Mouse (Mus musculus) megakaryocyte-erythroid progenitor cell, adult 5 weeks (primary cell): ENCODE measurements around the gene Apobec2. TPM values are rescaled to one million over a fixed set of nuclear protein-coding genes. Genes with fewer than 3 reads are reported as not detected.

ENCODE experiments used
- polyA plus RNA-seq: library from polyadenylated mRNA; stranded (reverse); fragments of >175 nt; gene quantifications from 2 replicates; pipeline ENCODE4 v1.2.3, GENCODE M21; 2012

The Apobec2 gene
- polyA plus RNA-seq: 0.04 TPM in 1 of 2 replicates, not detected in the other

DNA sequence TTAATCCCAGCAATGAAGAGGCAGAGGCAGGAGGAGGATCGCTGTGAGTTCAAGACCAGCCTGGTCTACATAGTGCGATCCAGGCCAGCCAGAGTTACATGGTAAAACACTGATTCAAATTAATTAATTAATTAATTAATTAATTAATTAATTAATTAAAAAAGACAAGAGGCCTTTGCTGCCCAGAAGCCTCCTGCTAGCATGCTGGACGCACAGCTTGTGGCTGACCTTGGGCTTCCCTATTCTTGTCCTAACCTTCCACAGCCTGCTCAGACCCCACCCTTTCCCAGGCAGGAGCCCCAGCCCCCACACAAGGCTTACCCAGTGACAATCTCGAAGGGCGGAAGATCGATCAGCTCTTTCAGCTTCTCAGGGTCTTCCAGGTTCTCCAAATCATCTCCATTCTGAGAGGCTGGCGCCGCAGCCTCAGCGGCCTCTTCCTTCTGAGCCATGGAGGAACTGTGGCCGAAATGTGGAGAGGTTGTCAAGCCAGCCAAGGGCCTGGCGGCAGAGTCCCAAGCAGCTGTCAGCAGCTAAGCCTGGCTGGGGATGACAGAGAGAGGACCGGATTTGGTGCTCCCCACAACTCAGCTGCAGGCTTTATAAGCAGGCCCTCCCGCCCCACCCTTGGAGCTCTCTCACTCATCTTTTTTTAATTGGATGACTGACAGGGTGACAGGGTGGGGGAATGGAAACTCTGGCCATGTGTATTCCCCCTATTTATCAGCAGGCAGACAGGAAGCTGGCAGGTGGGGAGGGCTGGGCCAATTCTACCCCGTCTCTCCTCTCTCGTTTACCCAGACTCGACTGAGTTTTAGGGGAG, at the start of gene Apobec2:
Apobec2 (minus strand) TSS at position 773 of the 823 bp plus-strand sequence.

DNA sequence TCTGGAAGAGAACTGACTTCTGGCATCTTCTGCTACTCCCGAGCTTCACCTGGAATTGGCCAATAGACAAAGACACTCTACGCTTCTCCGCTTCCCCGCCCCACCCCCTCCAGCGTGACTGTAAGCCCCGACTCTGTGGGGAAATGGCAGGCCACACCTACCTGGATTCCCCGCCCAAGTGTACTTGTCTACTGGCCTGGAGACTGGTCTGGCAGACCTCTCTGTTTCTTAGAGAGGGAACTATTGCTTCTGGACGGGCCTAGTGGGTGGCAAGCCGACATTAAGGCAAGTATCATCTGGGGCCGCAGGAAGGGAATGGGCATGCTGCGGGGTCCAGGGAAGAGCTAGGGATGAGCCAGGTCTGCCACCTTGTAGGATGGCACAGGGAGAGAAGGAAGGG, 22.0 kb upstream of the Apobec2 start, which contains the start of gene Unc5cl:
Unc5cl (plus strand) TSS at position 214 of the 400 bp plus-strand sequence.

GRCm38 (mm10) chr17:48451353-48451675, 18.6 kb upstream of the Apobec2 start, which contains the start of gene Tspo2:
TSS of gene Tspo2 (minus strand) at chr17:48451522.

DNA sequence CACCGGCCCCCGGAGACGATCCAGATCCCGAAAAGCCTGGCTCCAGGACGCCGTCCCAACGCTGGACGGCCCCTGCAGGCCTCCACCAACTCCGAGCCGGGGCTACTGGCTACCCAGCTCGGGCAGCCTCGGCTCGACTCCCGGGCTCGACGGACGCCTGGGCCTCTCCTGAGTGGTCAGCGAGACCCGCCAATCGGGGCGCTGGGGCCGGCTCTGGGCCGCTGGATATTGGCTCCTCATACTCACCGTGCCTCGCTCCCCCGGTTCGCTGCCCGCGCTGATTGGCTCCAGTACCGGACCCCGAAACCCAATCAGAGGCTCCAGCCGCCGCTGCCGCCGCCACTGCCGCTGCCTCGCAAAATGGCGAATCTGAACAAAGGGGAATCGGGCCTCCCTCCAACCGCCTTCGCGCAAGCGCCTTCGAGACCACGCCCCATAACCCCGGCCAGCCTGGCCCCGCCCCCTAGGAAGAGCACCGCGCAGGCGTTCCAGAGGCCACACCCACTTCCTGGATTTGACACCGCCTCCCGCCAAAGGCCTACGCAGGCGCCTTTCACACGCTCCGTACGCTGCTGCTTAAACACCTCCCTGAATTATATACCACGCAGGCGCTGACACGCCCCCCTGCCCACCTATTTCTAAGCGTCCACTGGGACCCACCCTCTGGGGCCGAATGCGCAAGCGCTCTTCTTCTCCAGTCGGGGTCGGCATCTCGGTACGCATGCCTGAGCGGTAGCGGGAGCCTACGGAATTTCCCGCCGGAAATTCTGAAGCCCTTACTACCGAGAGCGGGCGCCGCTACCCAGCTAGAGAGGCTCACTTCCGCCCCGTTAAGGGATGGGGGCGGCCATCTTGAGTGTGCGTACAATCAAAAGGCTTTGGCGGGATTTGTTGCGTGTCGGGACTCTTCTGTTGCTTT, 23.1 kb downstream of the Apobec2 start, which contains the start of the genes Nfya and Oard1:
Nfya (minus strand) TSS at position 527 of the 919 bp plus-strand sequence.
Oard1 (plus strand) TSS at position 635 of the 919 bp plus-strand sequence.

Other genes with a start within 250 kb of the Apobec2 start
- 1.00 and 1.9 TPM in 2 replicates for gene Trem1, start 200.2 kb downstream of the Apobec2 start, polyA plus RNA-seq
- gene Trem3, start 185.2 kb downstream of the Apobec2 start, polyA plus RNA-seq: 8.8 and 15.1 TPM in 2 replicates
- gene Treml4, start 168.6 kb downstream of the Apobec2 start, polyA plus RNA-seq: 0.12 and 0.14 TPM in 2 replicates
- 19.0 and 27.0 TPM in 2 replicates for gene Treml2, start 133.4 kb downstream of the Apobec2 start, polyA plus RNA-seq
- 1.5 and 2.0 TPM in 2 replicates for gene B430306N03Rik, start 116.8 kb downstream of the Apobec2 start, polyA plus RNA-seq
- gene Trem2, start 86.5 kb downstream of the Apobec2 start, polyA plus RNA-seq: 3.6 and 9.1 TPM in 2 replicates
- gene Treml1, start 73.0 kb downstream of the Apobec2 start, polyA plus RNA-seq: 6.8 and 11.2 TPM in 2 replicates
- gene Nfya, start 23.0 kb downstream of the Apobec2 start, polyA plus RNA-seq: 44.0 and 49.3 TPM in 2 replicates
- gene Oard1, start 22.9 kb downstream of the Apobec2 start, polyA plus RNA-seq: 3.8 and 4.7 TPM in 2 replicates
- gene Tspo2, start 18.6 kb upstream of the Apobec2 start, polyA plus RNA-seq: 39.3 and 49.6 TPM in 2 replicates
- gene Unc5cl, start 22.0 kb upstream of the Apobec2 start, polyA plus RNA-seq: 0.68 and 0.70 TPM in 2 replicates